Mouse (Mus musculus) c-Kit-positive CD71-positive TER-119-negative erythroid progenitor cells, embryonic 14.5 days (primary cell): ENCODE measurements around the gene Olfr1317.

Experiments
- DNase-seq: peaks from one replicate; pipeline ENCODE4 v3.0.0-alpha.2; 2013; ENCODE audit warnings: low read depth

Olfr1317 gene

DNA sequence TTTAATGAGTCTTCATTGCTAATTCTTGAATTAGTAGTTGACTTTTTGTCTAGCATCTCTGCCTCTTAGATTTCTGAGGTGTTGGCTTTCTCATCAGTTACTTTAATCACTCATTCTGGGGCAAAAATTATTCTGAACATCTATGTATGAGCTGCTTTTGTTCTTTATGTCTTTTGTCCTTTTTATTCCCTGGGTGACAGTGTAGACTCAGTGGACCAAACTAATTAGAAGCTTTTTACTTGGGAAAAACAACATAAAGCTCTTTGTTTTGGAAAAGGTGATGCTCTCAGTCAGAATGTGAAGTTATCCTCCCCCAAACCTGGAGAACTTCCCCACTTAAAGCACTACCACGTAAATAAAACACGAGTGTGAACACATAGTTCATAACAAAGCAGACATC lies at the start of gene Olfr1317:
Olfr1317 (plus strand) TSS at position 301 of the 400 bp plus-strand sequence.
- DNase-seq = no peak

DNA sequence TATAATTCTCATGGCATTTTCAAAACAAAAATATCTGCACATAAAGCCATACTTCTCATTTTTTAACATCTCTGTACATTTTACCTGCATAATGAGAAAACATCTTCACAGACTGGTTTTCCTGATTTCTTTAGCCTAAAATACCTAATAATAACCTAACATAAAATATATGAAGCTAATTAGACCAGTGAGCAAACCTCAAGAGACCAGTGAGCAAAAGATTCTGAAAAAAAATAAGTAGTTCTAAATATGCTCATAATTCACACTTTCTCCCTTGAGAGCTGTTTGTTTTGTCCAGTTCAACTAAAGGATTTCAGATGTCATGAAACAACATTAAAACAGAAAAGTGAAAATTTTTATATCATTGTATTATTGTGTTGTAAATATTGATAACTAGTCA lies 43.4 kb upstream of the Olfr1317 start, which contains the start of gene Olfr1314:
Olfr1314 (minus strand) TSS at position 101 of the 400 bp plus-strand sequence.
- no peak for DNase-seq

DNA sequence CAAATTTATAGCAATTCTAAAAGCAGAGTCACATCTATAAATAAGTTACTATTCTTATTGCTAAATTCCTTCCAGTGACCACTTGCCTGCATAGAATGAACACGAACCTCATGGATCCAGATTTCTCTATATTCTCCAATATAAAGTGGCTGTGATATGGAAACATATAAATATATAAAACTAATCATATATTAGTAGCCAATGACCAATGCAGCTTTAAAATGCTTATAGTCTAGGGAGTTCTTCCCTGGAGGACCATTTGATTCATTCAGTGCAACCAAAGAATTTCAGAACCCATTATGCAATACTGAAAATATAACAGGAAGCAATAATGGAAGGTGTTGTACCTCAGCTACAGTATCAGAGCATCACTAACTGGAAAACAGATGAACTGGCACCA lies 24.8 kb upstream of the Olfr1317 start, which contains the start of gene Olfr1315-ps1:
Olfr1315-ps1 (minus strand) TSS at position 101 of the 400 bp plus-strand sequence.
- DNase-seq = no peak

DNA sequence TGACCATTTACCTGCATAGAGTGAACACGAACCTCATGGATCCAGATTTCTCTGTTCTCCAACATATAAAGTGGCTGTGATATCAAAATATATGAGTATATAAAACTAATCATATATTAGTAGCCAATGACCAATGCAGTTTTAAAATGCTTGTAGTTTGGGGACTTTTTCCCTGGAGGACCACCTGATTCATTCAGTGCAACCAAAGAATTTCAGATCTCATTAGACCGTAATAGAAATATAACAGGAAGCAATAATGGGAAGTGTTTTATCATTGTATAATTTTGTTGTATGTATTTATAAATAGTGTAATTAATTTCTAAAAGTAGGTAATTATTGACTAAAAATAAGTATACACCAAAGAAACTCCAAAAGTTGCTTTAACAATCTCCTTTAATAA lies 5.3 kb upstream of the Olfr1317 start, which contains the start of gene Olfr1316:
Olfr1316 (minus strand) TSS at position 101 of the 400 bp plus-strand sequence.
- no peak for DNase-seq

DNA sequence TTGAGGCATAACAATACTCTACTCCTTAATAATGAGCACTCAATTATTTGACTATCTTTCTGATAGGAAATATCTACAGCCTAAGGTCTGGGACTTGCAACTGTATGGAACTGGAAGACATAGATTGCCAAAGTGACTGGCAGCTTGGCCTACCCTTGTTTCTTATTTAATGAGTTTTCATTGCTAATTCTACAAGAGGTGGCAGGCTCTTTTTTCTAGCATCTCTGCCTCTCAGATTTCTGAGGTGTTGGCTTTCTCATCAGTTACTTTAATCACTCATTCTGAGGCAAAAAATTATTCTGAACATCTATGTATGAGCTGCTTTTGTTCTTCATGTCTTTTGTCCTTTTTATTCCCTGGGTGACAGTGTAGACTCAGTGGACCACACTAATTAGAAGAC lies 13.8 kb downstream of the Olfr1317 start, which contains the start of gene Olfr1318:
Olfr1318 (plus strand) TSS at position 301 of the 400 bp plus-strand sequence.
- DNase-seq = no peak
